Mouse (Mus musculus) cerebellum, postnatal 4 days (tissue): Measurements from ENCODE around the gene Crk.

Source experiments
- DNase-seq, 2 experiments: peaks; one replicate each; pipeline ENCODE4 v3.0.0; 2022; ENCODE audit warnings: low spot score in 2 of 2, mixed read lengths in 1 of 2

Crk gene

DNA sequence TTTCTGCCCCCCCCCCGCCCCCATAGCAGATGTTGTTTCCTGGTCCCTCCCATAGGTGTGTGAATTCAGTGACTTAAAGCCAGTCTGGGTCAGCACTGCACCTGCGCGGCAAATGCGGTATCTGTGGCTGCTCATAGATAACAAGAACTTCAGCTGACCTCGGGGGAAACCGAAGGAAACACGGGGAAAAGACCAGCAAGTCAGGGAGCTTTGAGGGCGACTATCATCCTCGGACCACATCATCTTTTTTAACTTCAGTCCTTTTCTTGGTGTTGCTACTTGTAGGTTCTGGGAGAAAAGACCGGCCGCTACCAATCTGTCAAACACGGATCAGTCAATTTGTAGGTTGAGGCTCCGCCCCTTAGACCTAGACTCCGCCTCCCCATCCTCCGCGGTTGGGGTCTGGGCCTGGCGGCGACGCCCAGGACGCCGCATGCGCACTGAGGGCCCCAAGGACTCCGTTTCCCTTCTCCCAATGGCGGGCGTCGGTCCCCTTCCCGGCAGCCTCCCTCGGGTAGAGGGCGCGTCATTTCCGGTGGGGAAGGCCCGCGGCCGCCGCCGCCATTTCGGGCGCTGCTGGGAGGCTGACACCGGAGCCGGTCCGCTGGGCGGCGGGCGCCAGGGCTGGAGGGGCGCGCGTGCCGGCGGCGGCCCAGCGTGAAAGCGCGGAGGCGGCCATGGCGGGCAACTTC is at the start of gene Crk:
Gene Crk, plus strand, starts transcription at position 513 of the 692 bp plus-strand sequence.
- peak; percentile 90 to 97 for DNase-seq

DNA sequence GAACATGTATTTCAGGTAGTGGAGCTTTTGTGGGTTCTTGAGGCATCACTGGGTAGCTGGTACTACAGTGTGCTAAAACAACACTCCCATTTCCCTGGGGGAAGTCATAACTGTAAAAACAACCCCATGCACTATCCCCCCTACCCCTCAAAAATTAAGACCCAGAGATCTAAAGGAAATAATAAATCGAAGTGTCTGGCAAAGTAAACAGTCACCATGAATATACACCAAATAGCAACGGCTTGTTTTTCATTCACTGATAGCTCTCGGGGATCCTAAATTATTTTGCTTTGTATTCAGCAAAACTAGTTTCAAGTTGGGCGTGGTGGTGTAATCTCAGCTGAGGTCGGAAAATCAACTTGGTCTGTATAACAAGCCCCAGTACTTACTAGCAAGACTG is 49.0 kb upstream of the Crk start:
- no peak for DNase-seq

DNA sequence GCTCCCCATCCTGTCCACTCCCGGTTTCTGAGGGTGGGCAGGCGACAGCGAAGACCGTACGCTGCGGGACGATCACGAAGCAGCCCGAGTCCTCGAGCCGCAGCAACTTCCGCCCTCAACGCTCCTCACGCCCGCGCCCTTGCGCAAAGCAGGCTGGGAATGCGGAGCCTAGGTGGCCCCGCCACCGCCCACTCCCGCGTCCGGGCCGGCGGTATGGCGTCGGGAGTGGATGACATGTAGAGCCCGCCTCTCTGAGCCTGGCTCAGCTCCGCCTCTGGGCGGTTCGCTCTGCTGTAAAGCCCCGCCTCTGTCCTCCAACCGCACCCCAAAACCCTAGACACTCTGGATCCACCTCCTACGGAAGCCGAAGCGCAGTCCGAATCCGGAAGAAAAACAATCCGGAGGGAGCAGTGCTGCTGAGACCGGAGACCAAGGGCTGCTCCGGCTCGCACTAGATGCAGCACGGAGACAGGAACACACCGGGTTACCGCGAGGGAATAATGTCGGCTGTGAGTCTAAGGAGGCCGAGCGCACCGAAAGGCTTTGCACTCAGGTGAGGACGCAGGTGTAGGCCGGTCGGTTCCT is 48.3 kb upstream of the Crk start, which contains the start of gene Inpp5k:
Gene Inpp5k, plus strand, starts transcription at position 344 of the 585 bp plus-strand sequence.
- peak; percentile 87 to 93 for DNase-seq

DNA sequence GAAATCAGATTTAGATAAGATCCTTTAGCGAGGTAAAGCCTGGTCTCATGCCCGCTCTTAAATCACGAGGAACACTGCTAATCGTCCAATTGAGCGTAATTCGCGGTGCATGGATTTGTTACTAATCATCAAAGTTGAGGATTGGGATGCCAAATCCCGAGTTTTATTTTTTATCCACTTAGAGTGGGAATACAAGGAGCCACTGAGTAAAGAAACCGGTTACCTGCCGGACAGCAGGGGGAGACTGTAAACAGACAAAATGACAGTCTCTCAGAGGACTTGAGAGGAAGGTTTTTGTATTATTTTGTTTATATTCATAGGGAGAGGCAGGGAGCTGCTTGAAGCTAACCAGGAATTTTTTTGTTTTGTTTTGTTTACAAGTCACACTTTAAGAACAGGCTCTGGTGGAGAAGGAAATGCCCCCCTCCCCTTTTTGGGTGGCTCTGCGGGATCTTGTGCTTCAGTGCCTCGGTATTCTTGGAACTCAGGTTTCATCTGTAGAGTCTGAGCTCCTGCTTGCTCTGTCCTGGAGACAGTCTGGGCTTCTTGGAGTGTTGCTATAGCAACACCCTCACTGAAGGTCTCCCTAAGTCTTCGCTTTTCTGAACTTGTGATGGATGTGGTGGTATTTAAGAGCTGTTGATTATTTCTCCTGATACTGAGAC is 47.4 kb upstream of the Crk start:
- DNase-seq, result no peak

DNA sequence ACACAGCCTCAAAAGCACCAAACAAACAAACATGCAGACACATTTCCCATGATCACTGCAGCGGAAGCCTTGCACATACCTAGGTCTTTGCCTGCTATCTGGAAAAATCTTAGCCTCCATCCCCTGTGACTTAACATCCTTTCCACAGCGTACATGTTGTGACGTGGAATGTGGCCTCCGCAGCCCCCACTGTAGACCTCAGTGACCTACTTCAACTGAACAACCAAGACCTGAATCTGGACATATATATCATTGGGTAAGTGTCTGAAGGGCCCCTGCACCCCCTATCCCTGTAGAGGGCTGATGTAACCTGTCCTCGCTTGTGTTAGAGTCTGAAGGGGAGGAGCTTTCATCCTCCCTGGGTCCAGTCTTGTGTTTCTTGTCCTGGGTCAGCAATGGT is 46.1 kb upstream of the Crk start:
- DNase-seq, result no peak

GRCm38 (mm10) chr11:75634801-75635200 is 44.3 kb upstream of the Crk start:
- no peak for DNase-seq

DNA sequence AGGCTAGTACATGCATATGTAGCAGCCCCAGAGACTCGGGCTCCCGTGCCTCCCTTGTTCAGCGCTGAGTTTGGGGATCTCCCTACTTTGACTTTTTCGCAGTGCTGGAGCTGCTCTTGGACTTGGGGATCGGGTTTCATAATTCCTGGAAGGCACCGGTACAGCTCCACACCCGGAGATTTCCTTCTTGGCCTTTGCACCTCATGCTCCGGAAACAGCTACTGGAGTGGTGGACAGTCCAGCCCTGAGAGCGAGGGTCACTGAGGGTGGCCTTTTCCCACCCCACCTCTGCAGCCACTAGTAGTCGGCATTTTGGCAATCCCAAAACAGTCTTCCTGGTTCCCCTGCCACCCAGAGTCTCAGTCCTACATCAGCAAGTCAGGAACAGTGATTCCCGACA is 43.7 kb upstream of the Crk start:
- DNase-seq, result no peak

- no peak for DNase-seq
These were observed 35.7 kb upstream of the Crk start for GRCm38 (mm10) chr11:75643323-75643722.

DNA sequence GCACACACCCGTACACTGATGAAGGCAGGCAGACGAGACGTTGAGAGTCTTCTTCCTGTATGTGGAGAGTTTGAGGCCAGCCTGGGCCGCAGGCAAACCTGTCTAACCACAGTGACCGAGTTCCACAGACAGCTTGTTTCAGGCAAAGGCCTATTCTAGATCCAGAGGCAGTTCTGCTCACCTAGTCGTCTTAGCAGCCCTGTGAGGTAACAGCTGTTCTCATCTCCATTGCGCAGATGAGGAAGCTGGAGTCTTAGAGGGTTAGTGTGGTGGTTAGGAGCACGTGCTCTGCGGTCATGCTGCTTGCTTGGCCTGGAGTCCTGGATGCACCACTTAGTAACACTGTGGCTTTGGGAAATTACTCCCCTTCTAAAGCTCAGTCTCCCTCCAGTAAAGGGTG is 34.4 kb upstream of the Crk start:
- DNase-seq, result no peak

DNA sequence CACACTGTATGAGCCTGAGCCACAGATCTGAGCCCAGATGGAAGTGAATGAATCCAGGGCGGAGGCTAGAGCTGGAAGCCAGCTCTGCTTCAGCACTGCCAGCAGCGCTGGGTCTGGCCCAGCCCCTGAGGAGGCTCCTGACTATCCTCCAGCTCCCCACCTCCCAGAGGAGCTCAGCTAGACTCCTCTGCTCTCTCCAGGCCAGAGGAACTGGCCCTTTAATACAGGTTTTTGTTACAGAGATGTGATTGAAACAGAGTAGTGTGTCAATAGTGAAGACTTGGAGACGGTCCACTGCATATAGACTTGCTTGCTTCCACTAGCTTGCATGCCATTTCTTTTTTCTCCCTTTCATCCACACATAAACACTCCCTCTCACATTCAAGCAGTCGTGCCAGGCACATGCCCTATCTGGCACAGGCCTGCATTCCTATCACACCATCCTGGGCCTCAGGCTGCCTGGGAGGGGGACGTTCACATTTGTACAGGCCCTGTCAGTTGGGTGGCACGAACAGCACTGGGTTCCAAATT is 31.3 kb upstream of the Crk start:
- DNase-seq, result peak in 1 of 2 experiments; percentile 43

DNA sequence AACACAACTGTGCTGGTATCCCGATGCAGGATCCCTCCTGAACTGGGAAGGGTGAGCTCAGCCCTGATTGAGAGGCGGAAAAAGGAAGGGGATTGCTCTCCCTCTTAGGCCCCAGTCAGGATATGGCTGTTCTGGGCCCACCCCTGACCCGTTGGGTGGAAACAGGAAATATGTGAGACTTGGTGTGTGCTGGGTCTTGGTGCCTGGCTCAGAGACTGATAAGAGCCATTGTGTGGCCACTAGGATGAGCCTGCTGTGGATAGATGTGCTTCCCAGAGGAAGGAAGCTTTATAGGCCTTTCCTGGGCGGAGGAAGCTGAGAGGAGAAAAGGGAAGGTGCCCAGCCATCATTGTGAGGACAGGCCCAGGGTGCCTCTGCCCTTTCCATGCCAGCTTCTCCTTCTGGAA is 29.9 kb upstream of the Crk start:
- no peak for DNase-seq

- DNase-seq, result no peak
These were observed 28.7 kb upstream of the Crk start, which contains the start of gene Myo1c for GRCm38 (mm10) chr11:75650311-75650710. Gene Myo1c, plus strand, starts transcription at chr11:75650504.

- DNase-seq, result no peak
These were observed 28.1 kb upstream of the Crk start for GRCm38 (mm10) chr11:75650958-75651425.

GRCm38 (mm10) chr11:75651426-75652221 is 27.4 kb upstream of the Crk start:
- DNase-seq, result peak; percentile 41 to 55

GRCm38 (mm10) chr11:75652222-75652941 is 26.7 kb upstream of the Crk start:
- DNase-seq, result no peak

DNA sequence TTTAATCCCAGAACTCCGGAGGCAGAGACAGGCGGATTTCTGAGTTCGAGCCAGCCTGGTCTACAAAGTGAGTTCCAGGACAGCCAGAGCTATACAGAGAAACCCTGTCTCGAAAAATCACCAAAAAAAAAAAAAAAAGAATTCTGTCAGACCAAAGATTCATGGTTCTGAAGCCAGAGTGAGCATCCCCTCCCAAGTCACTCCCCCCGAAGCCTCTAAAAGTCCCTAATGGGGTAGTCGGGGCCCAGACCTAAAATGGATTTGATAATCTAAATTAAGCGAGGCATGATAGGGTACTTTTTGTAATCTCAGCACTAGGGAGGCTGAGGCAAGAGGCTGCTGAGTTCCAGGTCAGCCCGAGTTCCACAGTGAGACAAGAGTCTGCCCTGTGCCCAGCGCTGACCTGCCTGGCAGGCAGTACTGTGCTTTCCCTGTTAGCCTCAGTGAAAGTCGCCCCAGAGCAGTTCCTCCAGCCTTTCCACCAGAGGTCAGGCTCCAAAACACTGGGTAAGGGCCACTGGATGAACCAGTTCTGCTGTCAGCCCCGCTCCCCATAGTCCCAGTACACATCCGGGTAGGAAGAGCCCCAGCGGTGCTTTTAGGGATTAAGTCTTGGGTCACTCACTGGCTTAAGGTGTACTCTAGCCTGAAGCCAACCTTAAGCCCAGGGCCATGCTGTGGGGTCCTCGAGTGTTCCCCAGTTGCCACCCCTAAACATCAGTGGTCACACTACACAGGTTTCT is 25.9 kb upstream of the Crk start:
- DNase-seq, result no peak

GRCm38 (mm10) chr11:75653781-75654470 is 25.1 kb upstream of the Crk start:
- DNase-seq, result peak; percentile 38 to 52

DNA sequence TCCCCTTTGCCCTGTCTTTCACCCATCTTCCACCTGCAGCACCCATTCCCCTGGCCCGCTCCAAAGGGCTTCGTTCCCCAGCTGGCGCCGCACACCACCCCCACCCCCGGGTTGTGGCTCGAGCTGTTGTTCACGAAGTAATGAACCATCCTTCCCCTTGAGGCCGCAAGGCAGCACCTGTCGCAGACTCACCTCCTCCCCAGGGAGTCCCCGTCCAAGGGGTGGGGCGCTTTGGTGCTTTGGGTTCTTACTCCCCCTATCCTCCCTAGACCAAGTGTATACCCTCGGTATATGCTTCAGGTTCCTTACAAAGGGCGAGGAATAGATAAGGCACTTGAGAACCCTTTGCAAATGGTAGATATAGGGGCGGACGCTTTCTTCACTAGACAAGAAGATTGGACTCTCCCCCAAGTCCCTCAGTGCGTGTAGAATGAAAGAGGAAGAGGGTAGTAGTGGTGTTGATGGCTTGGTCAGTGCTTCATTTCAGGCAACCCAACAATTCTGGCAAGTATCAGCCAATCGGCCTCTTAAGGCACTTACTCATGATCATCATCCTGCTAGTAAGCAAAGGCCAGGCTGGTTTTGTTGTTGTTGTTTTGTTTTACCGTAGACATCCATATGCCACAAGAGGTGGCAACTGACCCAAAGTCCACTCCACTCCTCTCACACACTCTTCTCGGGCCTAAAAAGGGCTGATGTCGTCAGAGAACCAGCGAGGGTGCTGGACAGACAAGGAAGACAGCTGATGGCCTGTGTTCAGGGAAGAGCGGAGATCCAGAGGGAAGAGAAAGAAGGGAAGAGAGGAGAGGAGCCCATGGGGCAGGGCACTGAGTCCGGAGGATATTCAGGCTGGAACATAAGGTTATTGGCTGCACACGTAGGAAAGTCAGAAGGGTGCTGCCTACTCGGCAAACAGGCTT is 24.3 kb upstream of the Crk start:
- no peak for DNase-seq
